Mouse (Mus musculus): Measurements from ENCODE around the gene Dph5. TPM values are rescaled to one million over a fixed set of nuclear protein-coding genes. Genes with fewer than 3 reads are reported as not detected.
A peak's percentile ranks its signal among the peaks of the same experiment; 100 is the strongest.

Dph5 gene
- total RNA-seq, 2 experiments from 2014 or later = 6.1 to 6.4 TPM

- Histone ChIP-seq H3K27ac (no peak overlapping the region), H3K4me3 (no peak overlapping the region)
- intact Hi-C loops (cut with DNase I) = no loop called here
- no peak for TF ChIP-seq CTCF (IDR thresholded peaks at IDR 0.05)
- DNase-seq = no peak
Observed at GRCm38 (mm10) chr3:115949220-115949920, 61.7 kb downstream of the Dph5 start.

- TF ChIP-seq CTCF (IDR thresholded peaks at IDR 0.05) = no peak
- peak overlapping the region; percentile 57; the same call in 1 of the 2 replicates for H3K27ac ChIP-seq
- intact Hi-C loops (cut with DNase I) = no loop called here
Observed at GRCm38 (mm10) chr3:115949921-115950877, 62.6 kb downstream of the Dph5 start.

GRCm38 (mm10) chr3:115951221-115951620 lies 63.6 kb downstream of the Dph5 start:
- no peak for DNase-seq
- no peak overlapping the region for H3K4me3 ChIP-seq
- intact Hi-C loops (cut with DNase I) = no loop called here
- H3K27ac ChIP-seq = peak overlapping the region; percentile 57
- no peak for TF ChIP-seq CTCF (IDR thresholded peaks at IDR 0.05)

More at GRCm38 (mm10) chr3:115949921-115950877, 62.6 kb downstream of the Dph5 start:
- no peak for DNase-seq
- H3K4me3 ChIP-seq = no peak overlapping the region

GRCm38 (mm10) chr3:115952356-115952755 lies 64.7 kb downstream of the Dph5 start:
- Histone ChIP-seq H3K27ac (peak overlapping the region; percentile 46; the same call in 1 of the 2 replicates), H3K4me3 (no peak overlapping the region)
- no peak for TF ChIP-seq CTCF (IDR thresholded peaks at IDR 0.05)
- no peak for DNase-seq
- intact Hi-C loops (cut with DNase I) = no loop called here

GRCm38 (mm10) chr3:115953088-115953487 lies 65.5 kb downstream of the Dph5 start:
- Histone ChIP-seq H3K27ac (peak overlapping the region; percentile 46), H3K4me3 (no peak overlapping the region)
- intact Hi-C loops (cut with DNase I) = no loop called here
- no peak for TF ChIP-seq CTCF (IDR thresholded peaks at IDR 0.05)
- no peak for DNase-seq

- no peak overlapping the region for H3K27ac ChIP-seq
Observed at GRCm38 (mm10) chr3:115957223-115957622, 69.6 kb downstream of the Dph5 start.

GRCm38 (mm10) chr3:115961311-115962027 lies 73.8 kb downstream of the Dph5 start:
- H3K4me3 ChIP-seq = no peak overlapping the region
- no peak for TF ChIP-seq CTCF (IDR thresholded peaks at IDR 0.05)
- peak overlapping the region; percentile 46 for H3K27ac ChIP-seq
- DNase-seq = no peak
- intact Hi-C loops (cut with DNase I) = no loop called here

More at GRCm38 (mm10) chr3:115957223-115957622, 69.6 kb downstream of the Dph5 start:
- no peak for TF ChIP-seq CTCF (IDR thresholded peaks at IDR 0.05)
- intact Hi-C loops (cut with DNase I) = no loop called here
- DNase-seq = no peak
- H3K4me3 ChIP-seq = no peak overlapping the region

- Histone ChIP-seq H3K4me3 (peak overlapping the region; percentile 15; the same call in 1 of the 2 replicates), H3K27ac (peak overlapping the region; percentile 46; the same call in 1 of the 2 replicates)
- TF ChIP-seq CTCF (IDR thresholded peaks at IDR 0.05) = no peak
- no peak for DNase-seq
- intact Hi-C loops (cut with DNase I) = no loop called here
Observed at GRCm38 (mm10) chr3:115962028-115962415, 74.4 kb downstream of the Dph5 start.

- TF ChIP-seq CTCF (IDR thresholded peaks at IDR 0.05) = no peak
- Histone ChIP-seq H3K4me3 (no peak overlapping the region), H3K27ac (no peak overlapping the region)
- no peak for DNase-seq
- intact Hi-C loops (cut with DNase I) = no loop called here
Observed at GRCm38 (mm10) chr3:115963597-115963996, 76.0 kb downstream of the Dph5 start.

- intact Hi-C loops (cut with DNase I) = no loop called here
- Histone ChIP-seq H3K27ac (no peak overlapping the region), H3K4me3 (no peak overlapping the region)
- no peak for DNase-seq
- TF ChIP-seq CTCF (IDR thresholded peaks at IDR 0.05) = no peak
Observed at GRCm38 (mm10) chr3:115964071-115964470, 76.4 kb downstream of the Dph5 start.

GRCm38 (mm10) chr3:115968745-115969530 lies 81.3 kb downstream of the Dph5 start:
- H3K27ac ChIP-seq = peak overlapping the region; percentile 75
- peak; percentile 76 for DNase-seq
- intact Hi-C loops (cut with DNase I) = no loop called here

More at GRCm38 (mm10) chr3:115968745-115969530, 81.3 kb downstream of the Dph5 start:
- no peak overlapping the region for H3K4me3 ChIP-seq
- no peak for TF ChIP-seq CTCF (IDR thresholded peaks at IDR 0.05)

All from gastrocnemius, adult 2 months (tissue).